Mouse (Mus musculus): ENCODE measurements at regions not wholly inside any gene's neighbourhood (a gene's known extent, or its start where the extent isn't known, plus 50 kb on each side); places are given as distances from the start of the nearest gene placed in this dataset.
"Not testable (repeated sequence)": the region's sequence is repeated elsewhere in the genome, so short reads cannot be mapped to it uniquely, and the experiment has no call there.

DNA sequence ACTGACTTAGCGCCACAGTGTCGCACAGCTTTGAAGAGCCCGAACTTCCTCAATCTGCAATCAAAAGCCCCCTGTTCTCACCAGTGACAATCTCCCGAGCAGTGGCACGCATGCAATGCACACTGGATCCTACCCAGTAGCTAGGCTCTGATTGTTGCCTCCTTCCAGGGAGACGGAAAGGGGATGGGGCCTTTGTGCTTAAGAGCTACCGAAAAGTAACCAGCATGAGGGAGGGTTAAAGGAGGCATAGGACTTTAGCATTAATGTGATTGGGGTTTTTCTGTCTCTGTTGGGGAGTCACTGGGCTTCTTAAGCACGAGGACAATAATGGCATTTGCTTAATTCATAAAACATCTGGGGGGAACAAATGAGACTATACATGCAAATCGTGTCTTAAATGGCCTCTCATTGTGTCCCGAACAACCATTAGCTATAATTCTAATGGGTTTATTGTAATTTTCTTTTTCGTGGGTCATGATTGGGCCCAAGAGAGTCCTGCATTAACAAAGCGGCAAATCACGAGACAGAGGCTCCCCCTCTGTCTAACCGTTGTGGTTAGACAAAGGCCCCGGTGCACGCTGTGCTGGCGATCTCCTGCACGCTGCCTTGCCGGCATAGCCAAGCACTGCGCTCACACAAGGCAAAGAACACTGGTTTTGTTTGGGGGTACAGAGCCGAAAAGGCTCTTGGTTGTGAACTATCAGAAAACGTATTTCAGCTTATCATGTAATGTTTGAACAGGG lies 223.2 kb downstream of the Dact1 start:
- DNase-seq = no peak

DNA sequence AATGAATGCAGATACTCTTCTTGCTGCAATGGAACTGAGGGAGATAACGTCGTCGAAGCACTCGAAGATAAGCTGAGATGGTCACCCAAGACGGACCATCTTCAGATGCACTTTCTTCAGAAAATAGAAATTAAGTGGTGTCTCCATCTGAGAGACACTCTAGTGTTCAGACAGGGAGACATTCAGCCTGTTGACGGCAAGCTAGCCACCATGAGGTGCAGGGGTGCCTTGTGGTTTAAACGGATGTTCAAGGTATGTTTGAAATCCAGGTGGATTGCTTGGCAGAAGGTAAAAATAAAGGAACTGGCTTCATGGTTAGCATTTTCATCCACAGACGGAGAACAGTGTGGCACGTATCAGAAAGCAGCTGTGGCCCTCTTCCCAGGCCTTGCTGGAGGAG lies 224.0 kb downstream of the Dact1 start:
- DNase-seq = no peak

DNA sequence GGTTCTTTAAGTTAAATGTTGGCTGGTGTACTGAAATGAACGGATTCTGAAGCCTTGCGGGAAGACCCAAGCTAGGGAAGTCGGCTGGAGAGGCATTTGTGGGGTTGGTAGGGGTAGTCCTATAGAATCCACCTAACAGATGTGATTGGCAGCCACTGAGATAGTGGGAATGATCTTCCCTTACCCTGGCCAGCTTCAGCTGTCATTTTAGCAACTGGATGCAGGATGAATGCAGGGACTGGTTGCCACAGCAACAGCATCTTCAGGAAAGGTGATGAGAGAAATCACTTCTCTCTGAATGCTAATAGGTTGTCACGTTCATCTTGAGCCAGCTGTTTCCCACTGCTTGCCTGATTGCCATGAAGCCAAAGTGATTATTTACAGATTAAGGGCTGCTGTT lies 224.5 kb downstream of the Dact1 start:
- no peak for DNase-seq

DNA sequence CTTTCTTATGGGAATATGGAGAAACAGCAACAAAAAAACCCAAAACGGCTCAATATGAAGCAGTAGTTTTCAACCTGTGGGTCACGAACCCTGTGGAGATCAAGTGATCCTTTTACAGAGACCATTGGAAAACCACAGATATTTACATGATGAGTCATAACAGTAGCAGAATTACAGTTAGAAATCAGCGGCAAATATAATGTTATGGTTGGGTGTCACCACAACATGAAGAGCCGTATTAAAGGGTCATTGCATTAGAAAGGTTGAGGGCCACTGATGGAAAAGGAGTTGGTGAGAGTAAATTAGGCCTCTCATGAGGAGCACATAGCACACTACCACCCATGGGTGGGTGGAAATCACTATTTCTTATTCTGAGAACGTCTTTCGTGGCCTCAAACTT lies 225.6 kb downstream of the Dact1 start:
- DNase-seq = no peak

DNA sequence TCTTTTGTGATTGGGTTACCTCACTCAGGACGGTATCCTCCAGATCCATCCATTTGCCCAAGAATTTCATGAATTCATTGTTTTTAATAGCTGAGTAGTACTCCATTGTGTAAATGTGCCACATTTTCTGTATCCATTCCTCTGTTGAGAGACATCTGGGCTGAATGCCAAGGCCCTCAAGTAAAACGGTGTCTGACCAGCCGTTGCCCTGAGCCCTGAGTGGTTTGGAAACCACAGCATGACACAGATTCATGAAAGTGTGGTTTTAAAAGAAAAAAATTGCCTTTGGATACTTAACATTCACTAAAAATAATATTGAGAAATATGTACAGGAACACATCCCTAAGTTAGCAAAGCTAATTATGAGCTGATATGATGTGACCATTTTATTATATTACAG lies 226.1 kb downstream of the Dact1 start:
- not testable (repeated sequence) for DNase-seq

DNA sequence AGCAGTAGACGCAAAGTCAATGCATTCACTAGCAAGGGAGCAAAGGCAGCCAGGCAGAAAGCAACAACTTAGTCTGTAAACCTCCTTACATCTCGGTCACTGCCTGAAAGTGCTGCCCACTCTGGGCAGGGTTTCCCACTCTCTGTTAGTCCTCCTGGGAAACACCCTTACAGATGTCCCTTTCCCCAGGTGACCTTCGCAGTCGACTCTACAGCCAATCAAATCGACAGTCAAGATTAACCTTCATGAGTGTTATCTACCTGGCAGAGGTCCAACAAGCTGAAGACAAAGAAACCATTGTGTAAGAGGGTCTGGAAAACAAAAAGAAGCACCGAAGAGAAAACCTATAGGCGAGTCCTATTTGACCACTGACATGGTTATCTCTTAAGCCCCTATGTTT lies 229.0 kb downstream of the Dact1 start:
- no peak for DNase-seq

DNA sequence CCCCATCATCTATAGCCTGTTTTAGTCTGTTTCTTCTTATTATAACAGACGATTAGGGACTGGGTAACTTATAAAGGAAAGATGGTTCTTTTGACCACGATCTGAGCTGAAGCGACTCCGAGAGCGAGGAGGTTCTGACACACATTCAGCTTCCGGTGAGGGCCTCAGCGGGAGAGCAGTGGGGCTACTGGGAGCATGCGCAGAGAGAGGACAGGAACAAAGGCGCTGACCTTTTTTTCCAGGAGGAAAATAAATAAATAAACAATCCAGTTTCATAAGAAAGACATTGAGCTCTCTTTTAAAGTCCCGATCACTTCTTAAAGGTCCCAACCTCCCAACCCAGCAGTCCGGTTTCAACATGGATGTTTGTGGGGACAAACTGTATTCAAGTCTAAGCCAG lies 230.6 kb downstream of the Dact1 start:
- DNase-seq = no peak

DNA sequence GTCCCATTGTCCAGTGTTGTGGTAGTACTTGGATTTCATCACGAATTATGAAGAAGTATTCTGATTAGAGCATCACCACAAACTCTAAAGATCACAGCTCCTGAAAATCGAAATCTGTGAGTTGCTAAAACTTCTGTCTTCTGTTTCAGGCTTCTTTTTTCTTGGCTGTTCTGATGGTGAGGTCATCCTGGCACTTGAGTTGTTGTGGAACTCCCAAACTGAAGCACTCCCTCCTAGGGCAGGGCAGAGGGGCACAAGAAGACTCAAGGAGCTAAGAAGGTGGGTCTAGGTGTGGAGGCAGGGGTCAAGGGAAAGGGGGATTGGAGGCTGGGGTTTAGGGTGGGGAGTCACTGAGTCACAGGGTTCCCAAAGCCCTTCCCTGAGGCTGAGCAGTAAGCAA lies 232.3 kb downstream of the Dact1 start:
- DNase-seq = no peak

DNA sequence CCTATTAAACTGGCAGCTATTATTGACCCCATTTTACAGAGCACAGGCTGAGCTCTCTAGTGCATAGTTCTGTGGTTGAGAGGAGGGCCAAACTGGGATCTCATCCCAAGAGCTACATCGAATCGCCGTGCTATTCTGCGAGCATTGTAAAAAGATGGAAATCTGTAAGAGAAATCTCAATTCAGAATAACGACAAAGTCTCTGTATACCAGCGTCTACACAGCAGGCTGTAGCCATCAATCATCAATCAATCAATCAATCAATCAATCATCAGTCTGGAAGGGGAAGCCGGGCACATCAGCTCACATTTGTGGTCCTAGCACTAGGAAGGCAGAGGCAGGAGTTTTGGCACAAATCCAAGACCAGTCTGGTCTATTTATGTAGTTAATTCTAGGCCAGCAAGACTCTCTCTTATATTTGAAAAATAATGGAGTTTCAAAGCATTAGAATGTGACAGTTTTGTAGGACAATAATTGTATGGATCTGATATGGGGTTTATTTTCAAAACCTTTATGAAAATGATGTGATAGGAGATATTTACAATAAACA lies 234.0 kb downstream of the Dact1 start:
- DNase-seq = no peak

DNA sequence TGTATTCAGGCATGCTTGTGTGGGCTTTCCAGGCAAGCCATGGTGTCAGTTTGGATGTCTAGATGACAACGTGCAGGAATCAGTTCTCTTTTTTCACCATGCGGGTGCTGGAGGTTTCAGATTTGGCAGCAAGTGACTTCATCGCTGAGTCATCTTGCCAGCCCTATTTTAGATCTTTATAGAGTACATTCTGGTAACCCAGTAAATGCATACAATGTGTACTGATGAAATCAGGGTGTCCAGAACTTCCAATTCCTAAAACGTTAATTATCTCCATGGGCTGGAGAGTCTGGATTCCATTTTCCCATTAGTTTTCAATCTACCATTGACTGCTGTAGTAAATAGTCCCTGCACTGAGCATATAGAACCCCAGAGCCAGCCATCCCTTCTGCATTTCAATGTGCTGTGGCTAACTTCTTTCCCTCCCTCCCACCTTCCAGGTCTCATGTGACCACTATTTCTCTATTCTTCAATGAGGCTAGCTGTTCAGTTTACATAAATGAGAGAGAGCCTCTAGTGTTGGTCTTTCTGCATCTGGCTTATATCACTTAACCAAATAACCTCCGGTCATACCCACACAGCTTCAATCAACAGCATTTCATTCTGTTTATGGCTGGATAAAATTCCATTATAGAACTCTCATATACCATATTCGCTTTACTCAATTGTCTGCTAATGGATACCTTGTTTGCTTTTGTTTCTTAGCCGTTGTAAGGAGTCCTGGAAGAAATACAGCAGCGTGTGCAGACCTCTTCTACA lies 234.9 kb downstream of the Dact1 start:
- DNase-seq = no peak

DNA sequence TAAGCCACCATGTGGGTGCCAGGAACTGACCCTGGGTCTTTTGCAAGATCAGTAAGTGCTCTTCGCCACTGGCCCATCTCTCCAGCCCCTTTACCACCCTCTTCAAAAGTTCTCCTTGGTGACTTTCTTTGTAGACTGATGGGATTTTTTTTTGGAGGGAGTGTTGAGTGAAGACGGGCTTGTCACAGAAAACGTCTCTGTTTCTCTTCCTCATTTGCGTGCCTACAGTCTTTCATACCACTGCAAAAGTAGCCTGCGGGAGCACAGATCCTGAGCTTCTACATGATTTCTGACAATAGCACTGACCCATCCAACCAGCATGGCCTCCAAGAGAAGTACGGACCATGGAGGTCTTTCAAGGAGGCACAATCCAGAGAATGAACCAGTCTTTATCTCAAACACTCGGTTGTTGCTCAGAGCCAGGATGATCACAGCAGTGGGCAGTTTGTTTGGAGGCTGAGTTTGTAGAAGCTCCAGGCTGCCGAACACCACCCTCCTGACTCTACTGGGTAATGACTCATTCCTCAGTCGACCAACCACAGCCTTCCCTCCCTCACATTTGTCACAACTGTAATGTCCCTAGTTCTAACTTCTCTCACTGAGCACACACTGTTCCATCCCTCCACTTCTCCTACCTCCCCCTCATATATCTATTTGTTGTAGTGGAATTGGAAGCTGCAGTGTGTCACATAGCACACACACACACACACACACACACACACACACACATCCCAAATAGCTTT lies 237.0 kb downstream of the Dact1 start:
- DNase-seq = no peak

DNA sequence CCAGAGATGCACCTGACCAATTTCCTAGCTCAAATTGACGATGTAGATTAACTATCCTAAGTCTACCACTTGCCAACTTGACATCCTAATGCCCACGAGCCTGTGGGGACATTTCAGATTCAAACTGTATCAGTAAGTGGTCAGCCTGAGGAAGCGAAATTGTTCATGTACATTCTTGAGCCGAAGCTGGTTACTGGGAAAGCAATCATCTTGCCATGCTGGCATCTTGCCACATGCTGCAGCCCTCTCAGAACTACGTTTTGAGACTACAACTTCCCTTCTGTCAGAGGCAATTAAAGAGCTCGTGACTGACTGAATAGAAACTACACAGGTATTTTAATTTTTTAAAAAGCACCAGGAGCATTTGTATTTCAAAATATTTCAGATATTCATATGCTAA lies 239.7 kb downstream of the Dact1 start:
- DNase-seq = no peak

DNA sequence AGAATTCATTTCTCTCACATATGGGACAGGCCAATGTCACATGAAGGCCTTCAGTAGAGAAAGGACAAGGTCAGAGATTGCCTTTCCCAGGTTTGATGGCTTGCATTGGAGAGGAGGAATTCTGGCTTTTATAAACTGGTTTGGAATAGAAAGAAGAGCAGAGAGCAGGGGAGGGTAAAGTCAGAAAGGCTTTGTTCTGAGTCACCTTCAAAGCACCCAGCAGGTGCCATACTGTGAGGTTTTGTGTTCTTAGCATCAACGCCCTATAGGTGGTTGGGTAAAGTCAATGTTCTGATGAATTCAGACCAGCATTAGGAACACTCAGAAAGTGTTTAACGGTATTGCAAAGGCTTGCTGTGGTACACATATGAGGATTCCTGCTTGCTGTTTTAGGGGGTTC lies 244.5 kb downstream of the Dact1 start:
- no peak for DNase-seq

DNA sequence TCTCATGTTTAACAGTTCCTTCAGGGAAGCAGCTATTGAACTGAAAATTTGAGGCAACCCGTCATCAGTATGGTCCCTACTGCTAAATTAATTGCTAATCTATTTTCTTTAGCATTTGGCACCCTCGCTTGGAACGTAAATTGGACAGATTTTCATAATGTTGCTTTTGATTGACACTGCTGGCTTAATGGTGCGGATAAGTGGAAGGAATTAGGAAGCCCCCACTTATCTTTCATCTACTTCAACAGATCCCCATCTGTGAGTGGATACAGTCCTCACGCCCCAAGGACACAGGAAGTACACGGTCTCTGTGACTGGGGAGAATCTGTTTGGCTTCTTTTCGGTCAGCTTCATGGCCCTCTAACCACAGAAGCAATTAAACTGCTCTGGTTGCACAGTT lies 251.6 kb downstream of the Dact1 start:
- no peak for DNase-seq

DNA sequence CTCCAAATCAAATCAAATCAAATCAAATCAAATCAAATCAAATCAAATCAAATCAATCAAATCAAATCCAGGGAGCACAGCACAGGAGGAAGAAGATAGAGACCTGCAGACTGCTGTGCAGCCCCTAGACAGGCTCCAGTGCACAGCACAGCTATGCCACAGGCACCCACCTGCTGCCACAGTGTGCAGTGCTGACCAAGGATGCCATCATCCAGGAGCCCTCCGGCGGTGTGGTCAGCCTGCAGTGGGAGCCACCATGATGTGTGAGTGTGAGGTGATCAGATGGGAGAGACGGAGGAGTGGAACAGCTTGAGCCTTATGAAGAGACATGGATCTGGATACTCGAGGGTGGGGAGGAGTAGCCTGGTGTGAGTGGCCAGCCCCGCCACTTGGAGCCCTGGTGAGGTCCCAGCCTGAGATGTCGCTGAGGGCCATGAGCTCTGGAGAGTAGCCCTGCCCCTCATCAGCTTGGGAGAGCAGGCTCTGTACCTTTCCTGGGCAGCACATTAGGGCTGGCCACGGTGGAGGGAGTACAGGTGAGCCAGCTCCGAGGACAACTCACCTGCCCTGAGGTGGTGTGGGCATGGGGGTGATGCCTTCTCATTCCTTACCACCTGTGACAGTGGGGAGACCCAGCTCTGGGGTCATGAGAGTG lies 252.4 kb downstream of the Dact1 start:
- DNase-seq = no peak

DNA sequence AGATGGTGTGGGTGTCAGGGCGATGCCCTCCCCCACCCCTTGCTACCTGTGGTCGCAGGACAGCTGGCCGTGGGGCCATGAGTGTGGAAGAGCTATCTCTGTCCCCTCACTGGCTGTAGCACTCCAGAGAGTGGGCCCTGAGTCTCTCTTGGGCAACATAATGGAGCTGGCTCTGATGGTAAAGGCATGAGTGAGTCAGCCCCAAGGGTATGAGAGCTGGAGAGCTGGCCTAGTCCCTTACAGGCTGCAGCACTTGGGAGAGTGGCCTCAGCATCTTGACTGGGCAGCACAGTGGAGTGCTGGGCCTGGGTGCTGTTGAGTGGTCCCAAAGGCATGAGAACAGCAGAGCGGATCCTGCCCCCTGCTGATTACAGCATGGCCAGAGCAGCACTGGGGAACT lies 253.5 kb downstream of the Dact1 start:
- no peak for DNase-seq

DNA sequence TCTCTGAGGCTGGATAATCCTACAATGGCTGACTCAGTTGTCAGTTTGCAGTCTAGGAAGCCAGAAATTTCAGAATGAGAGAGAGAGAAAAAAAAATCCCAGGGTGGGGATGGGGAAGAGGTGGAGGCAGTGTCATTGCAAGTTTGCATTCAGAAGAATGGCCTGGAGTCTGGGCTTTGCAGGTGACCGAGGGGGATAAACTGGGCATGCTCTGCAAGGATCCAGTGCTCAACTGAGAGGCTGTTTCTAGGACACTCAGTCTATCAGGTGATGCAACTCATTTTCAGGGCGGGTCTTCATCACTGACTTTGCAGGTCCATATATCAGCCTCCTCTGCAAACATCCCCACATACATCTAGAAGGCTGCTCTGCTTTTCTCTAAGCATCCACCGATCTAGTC lies 256.7 kb downstream of the Dact1 start:
- DNase-seq = no peak

DNA sequence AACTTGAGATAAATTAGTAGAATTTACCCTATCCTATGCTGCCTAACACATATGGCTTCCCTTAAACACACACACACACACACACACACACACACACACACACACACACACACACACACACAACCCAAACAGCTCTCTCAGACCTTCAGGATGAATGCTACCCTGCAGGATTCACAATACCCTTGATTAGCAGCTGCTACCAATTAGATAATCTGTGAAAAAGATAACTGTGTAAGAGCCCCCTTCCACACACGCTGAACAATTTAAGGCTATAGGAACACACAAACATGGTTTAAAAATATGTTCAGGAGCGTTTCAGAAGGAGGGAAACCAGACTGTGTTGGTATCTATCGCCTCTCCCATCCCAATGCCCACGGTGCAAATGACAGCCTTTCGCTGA lies 258.6 kb downstream of the Dact1 start:
- DNase-seq = no peak

DNA sequence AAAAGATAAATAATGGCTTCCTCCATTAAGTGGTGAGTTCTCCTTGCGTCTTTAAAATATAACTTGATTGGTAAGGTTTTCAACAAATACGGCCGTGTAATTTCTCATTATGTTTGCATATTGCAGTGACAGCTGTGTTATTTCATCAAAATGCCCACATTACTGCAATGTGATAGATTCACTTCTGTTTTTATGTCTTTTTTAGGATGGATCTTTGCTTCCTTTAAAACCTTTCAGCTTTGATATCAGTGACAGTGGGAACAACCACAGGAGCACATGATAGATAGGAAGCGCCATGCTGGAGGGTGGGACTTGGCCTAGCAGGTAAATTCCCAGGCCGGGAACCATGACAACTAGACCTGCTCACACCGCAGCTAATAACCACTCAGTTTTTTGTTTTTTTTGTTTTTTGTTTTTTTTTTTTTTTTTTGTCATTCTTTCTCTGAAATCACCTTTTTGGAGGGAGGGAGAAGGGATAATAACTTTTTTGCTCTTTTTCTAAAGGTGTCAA lies 259.3 kb downstream of the Dact1 start:
- no peak for DNase-seq

DNA sequence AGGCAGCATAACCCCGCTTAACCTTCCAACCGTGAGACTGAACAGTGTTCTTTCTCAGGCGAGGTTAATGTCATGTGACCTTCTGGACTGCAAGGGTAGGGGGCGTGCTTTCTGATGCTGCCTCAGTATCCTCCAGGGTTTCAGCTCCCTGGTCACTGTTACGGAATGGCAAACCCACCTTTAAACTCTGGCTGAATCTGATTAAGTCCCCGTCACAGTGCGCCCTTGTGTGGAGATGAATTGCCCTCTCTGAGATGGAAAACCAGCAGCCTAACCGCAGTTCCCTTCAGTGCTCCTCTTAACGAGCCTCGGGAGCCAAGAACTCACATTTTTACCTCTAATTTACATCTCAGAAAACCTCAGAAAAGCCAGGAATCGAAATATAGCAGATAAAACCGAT lies 260.0 kb downstream of the Dact1 start:
- DNase-seq = no peak

DNA sequence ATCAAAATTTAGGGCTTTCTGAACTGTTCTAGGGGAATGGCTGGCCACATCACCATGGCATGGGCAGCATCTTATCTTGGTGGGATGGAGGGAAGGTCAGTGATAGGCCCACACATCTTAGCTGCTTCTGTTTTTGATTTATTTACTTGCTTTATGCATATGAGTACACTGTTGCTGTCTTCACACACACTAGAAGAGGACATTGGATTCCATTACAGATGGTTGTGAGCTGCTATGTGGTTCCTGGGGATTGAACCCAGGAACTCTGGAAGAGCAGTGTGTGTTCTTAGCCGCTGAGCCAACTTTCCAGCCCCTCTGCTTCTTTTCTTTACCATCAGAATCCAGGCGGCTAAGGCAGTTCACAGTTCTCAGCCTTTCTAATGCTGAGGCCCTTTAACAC lies 260.4 kb downstream of the Dact1 start:
- DNase-seq = no peak

DNA sequence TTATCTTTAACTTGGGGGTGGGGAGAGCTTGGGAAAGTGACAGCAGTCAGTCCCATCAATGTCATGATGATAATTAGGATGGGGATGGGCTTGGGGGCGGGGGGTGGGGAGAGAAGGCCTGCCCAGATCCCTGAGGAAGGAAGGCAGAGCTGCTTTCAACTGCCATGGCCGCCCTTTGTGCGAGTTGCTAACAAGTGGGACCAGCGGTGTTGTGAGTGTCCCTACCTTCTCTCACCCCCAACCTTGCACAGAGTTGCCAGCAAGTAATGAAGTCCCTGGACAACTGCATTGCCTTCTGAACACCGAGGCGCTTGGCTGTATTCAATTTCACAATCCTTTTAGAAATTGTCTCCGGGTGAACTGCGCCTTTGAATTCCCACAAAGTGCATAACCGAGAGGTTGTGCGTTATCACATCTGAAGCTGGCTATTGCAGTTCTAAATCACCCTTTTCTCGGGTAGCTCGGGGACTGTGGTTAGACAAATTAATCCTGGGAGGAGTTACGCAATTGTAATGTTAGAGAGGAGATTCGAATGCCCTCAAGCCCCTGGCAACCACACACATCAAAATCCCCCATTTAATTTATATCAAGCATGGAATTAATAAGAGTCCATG lies 257.9 kb upstream of the Daam1 start:
- no peak for DNase-seq
